Mouse (Mus musculus) neural tube, embryonic 11.5 days (tissue): ENCODE results near the gene Ddx42. TPM values are rescaled to one million over a fixed set of nuclear protein-coding genes. Genes with fewer than 3 reads are reported as not detected.

Source experiments
- ATAC-seq: fragments of 200-750 bp; cut with Nextera tagmentation; 2 replicates; pipeline ENCODE4 v1.8.0; 2017; ENCODE audit warnings: moderate number of reproducible peaks, mild to moderate bottlenecking, moderate TSS enrichment, moderate library complexity; ENCODE audit not compliant: insufficient read depth, low FRiP score, low TSS enrichment
- DNase-seq: peaks from one replicate; pipeline ENCODE4 v3.0.0-alpha.2; 2015; ENCODE audit warnings: low spot score
- H3K27ac ChIP-seq: fragments of 300-500 bp; sonication (generic); 2 replicates; pipeline ENCODE4 v1.5.1; 2014; ENCODE audit warnings: low read depth, mild to moderate bottlenecking, low read length
- H3K27me3 ChIP-seq: fragments of 300-500 bp; sonication (generic); 2 replicates; pipeline ENCODE4 v1.6.1; 2014; ENCODE audit warnings: mild to moderate bottlenecking, low read length, mixed read lengths; ENCODE audit not compliant: control insufficient read depth, insufficient read depth
- H3K36me3 ChIP-seq: fragments of 300-500 bp; sonication (generic); 2 replicates; pipeline ENCODE4 v1.6.1; 2014; ENCODE audit warnings: mild to moderate bottlenecking, low read length, moderate library complexity, mixed read lengths; ENCODE audit not compliant: control insufficient read depth, insufficient read depth
- H3K4me1 ChIP-seq: fragments of 300-500 bp; sonication (generic); 2 replicates; pipeline ENCODE4 v1.6.1; 2014; ENCODE audit warnings: low read length, mixed read lengths; ENCODE audit not compliant: control insufficient read depth, insufficient read depth
- H3K4me2 ChIP-seq: fragments of 300-500 bp; sonication (generic); 2 replicates; pipeline ENCODE4 v1.6.1; 2014; ENCODE audit warnings: low read depth, mild to moderate bottlenecking, moderate library complexity
- H3K4me3 ChIP-seq: fragments of 300-500 bp; sonication (generic); 2 replicates; pipeline ENCODE4 v1.5.1; 2014; ENCODE audit warnings: low read depth, low read length
- H3K9ac ChIP-seq: fragments of 300-500 bp; sonication (generic); 2 replicates; pipeline ENCODE4 v1.6.1; 2014; ENCODE audit warnings: mild to moderate bottlenecking, low read length
- H3K9me3 ChIP-seq: fragments of 300-500 bp; sonication (generic); 2 replicates; pipeline ENCODE4 v1.6.1; 2016; ENCODE audit warnings: low read length; ENCODE audit not compliant: control insufficient read depth
- WGBS: fragments of 180-500 bp; shearing (Covaris S2); extraction: QIAGEN DNeasy Blood & Tissue Kit; methylation state at CpG from one replicate; pipeline ENCODE4 v1.1.7; 2014; 5-methylcytosine and 5-hydroxymethylcytosine counted together
- polyA plus RNA-seq: library from polyadenylated mRNA; unstranded; fragments of >200 nt; fragmentation: Nextera tagmentation; extraction: Ambion mirVana; gene quantifications from 2 replicates; pipeline ENCODE4 v1.2.1, GENCODE M21; 2014

Ddx42 gene
- polyA plus RNA-seq, 1 experiment from 2014 or later = 106 TPM

DNA sequence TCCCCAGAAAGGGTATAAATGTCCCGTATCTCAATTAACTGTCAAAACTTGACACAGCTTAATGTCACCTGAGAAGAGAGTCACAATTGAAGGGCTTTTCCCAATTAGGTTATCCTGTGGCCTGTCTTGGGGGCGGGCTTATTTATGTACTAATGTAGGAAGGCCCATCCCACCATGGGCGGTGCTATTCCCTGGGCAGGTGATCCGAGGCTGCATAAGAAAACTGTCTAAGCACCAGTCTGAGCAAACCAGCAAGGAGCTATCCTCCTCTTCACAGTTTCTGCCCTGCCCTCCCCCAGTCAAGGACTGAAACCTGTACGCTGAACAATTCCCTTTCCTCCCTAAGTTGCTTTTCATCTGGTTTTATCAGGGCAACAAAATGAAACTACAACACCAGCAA is 73.7 kb downstream of the Ddx42 start:
- ATAC-seq (no peak), DNase-seq (no peak)
- no peak overlapping the region for H3K9ac ChIP-seq
- H3K4me3 ChIP-seq = no peak overlapping the region
- 94% methylated on average over 5 of the region's 5 CpGs for WGBS
- H3K27ac ChIP-seq = no peak overlapping the region
- H3K4me1 ChIP-seq = no peaks in the 10 kb centered on the region
- H3K9me3 ChIP-seq = no peaks in the 10 kb centered on the region
- H3K4me2 ChIP-seq = no peak overlapping the region
- no peaks in the 10 kb centered on the region for H3K27me3 ChIP-seq
- no peaks in the 10 kb centered on the region for H3K36me3 ChIP-seq

DNA sequence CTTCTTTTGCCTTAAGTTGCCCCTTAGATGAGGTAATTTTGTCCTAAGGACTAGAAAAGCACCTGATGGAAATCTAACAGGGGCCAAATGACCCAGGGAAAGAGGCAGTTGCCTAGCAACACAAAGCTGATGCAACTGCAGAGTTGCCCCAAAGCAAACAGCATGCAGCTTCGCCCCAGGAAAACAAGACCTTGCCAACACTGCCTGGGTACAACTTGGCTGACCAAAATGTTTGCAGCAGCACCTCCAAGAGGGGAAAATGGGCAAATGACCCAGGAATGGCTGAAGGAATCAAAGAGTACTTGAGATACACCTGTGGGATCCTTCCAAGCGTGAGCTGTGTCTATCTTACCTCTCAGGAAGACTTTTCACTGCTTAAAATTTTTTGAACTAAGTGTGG is 75.1 kb downstream of the Ddx42 start:
- no peaks in the 10 kb centered on the region for H3K9me3 ChIP-seq
- H3K36me3 ChIP-seq = no peaks in the 10 kb centered on the region
- 86% methylated on average over 2 of the region's 2 CpGs for WGBS
- H3K9ac ChIP-seq = no peak overlapping the region
- DNase-seq (no peak), ATAC-seq (no peak)
- no peak overlapping the region for H3K4me2 ChIP-seq
- H3K27ac ChIP-seq = no peak overlapping the region
- no peaks in the 10 kb centered on the region for H3K4me1 ChIP-seq
- no peak overlapping the region for H3K4me3 ChIP-seq
- no peaks in the 10 kb centered on the region for H3K27me3 ChIP-seq

Other genes starting within 250 kb of the Ddx42 start
- gene Ace, start 249.0 kb upstream of the Ddx42 start, polyA plus RNA-seq = 0.44 and 0.51 TPM in 2 replicates
- gene Ace3, start 222.3 kb upstream of the Ddx42 start, polyA plus RNA-seq = not detected in 2 replicates
- gene Kcnh6, start 208.8 kb upstream of the Ddx42 start, polyA plus RNA-seq = 0.58 and 0.65 TPM in 2 replicates
- 94.6 and 100 TPM in 2 replicates for gene Dcaf7, start 180.1 kb upstream of the Ddx42 start, polyA plus RNA-seq
- 7.9 and 10.9 TPM in 2 replicates for gene Taco1, start 150.9 kb upstream of the Ddx42 start, polyA plus RNA-seq
- 19.5 and 20.8 TPM in 2 replicates for gene Map3k3, start 132.3 kb upstream of the Ddx42 start, polyA plus RNA-seq
- not detected in 2 replicates for gene Gm10840, start 56.1 kb upstream of the Ddx42 start, polyA plus RNA-seq
- 295 and 337 TPM in 2 replicates for gene Limd2, start 56.1 kb upstream of the Ddx42 start, polyA plus RNA-seq
- 40.6 and 43.1 TPM in 2 replicates for gene Strada, start 14.8 kb upstream of the Ddx42 start, polyA plus RNA-seq
- 63.1 and 73.4 TPM in 2 replicates for gene Ccdc47, start 582 bp upstream of the Ddx42 start, polyA plus RNA-seq
- gene Ftsj3, start 39.2 kb downstream of the Ddx42 start, polyA plus RNA-seq = 64.5 and 66.9 TPM in 2 replicates
- 414 and 431 TPM in 2 replicates for gene Psmc5, start 39.2 kb downstream of the Ddx42 start, polyA plus RNA-seq
- 42.0 and 44.4 TPM in 2 replicates for gene Smarcd2, start 56.0 kb downstream of the Ddx42 start, polyA plus RNA-seq
- 0.14 and 0.21 TPM in 2 replicates for gene Tcam1, start 59.7 kb downstream of the Ddx42 start, polyA plus RNA-seq
- gene Gh, start 84.9 kb downstream of the Ddx42 start, polyA plus RNA-seq = not detected in 2 replicates
- 1.7 and 2.8 TPM in 2 replicates for gene Cd79b, start 97.8 kb downstream of the Ddx42 start, polyA plus RNA-seq
- gene Scn4a, start 136.4 kb downstream of the Ddx42 start, polyA plus RNA-seq = 0.04 and 0.07 TPM in 2 replicates
- not detected in 2 replicates for gene Prr29, start 148.5 kb downstream of the Ddx42 start, polyA plus RNA-seq
- 16.1 and 16.8 TPM in 2 replicates for gene Icam2, start 171.1 kb downstream of the Ddx42 start, polyA plus RNA-seq